14 mouse cellular contexts compared by ENCODE assay signal in the genomic region with DNA sequence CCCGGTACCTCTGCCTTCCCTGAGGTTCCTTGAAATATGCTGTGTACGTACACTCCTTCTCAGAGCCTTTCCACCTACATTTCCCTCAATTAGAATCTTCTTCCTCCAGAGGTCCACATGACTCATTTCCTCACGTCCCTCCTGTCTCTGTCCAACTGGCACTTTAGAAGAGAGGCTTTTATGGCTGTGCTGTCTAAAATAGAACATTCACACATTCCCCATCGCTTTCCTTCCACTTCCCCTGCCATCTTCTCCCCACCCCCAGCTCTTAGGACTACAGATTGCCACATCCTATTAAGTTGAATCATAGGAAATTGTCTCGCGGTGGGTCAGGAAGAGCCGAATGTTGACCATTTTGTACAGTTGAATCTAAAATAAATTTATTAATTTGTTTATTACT.
DNase-seq lines count a peak whose midpoint lies in the region; ATAC-seq and TF ChIP-seq lines count a peak whose summit lies in the region.
"Had no signal": no experiment of that assay in that cellular context is flagged by ENCODE, and none has a peak within 500 bp of the region (broad histone marks: within the 10 kb centered on the region; RNA-seq: fewer than 3 reads in every experiment).

No protein-coding gene starts in this region.

- peaks cover 6% of the 10 kb centered on the region; the same call in 1 of the 2 replicates for H3K4me1 ChIP-seq in heart, embryonic 13.5 days
- H3K4me1 ChIP-seq in bone marrow macrophage, adult 2 months (ENCODE audit: control insufficient read depth, insufficient read depth, low read length), result peaks cover 20% of the 10 kb centered on the region
- peaks cover 34% of the 10 kb centered on the region for H3K4me1 ChIP-seq in megakaryocyte, embryonic 14.5 days
- H3K4me1 ChIP-seq: kidney, embryonic 15.5 days; lung, embryonic 15.5 days had no signal

- no peak overlapping the region for H3K27ac ChIP-seq in heart, embryonic 13.5 days (replicated peaks)
- peak overlapping the region; percentile 84 for H3K27ac ChIP-seq in bone marrow macrophage, adult 2 months (ENCODE audit: insufficient read depth, low read depth, low read length)
- H3K27ac ChIP-seq: kidney, embryonic 15.5 days; lung, embryonic 15.5 days had no signal

- 33% methylated on average over 7 of the region's 7 CpGs for WGBS in heart, embryonic 13.5 days

- peak overlapping the region; percentile 18 for H3K4me2 ChIP-seq in heart, embryonic 13.5 days
- H3K4me2 ChIP-seq: kidney, embryonic 15.5 days; lung, embryonic 15.5 days had no signal

- no peak for ATAC-seq in heart, embryonic 13.5 days (ENCODE audit: extremely low read depth, insufficient number of reproducible peaks, low FRiP score, low TSS enrichment)
- ATAC-seq: forebrain, embryonic 16.5 days had no signal

- H3K9ac ChIP-seq in heart, embryonic 13.5 days, result no peak overlapping the region
- H3K9ac ChIP-seq: kidney, embryonic 15.5 days; lung, embryonic 15.5 days had no signal

- H3K36me3 ChIP-seq in heart, embryonic 13.5 days, result no peaks in the 10 kb centered on the region
- H3K36me3 ChIP-seq in megakaryocyte, embryonic 14.5 days (replicated peaks; ENCODE audit: low read length), result no peaks in the 10 kb centered on the region
- H3K36me3 ChIP-seq: kidney, embryonic 15.5 days; lung, embryonic 15.5 days had no signal

- no peaks in the 10 kb centered on the region for H3K9me3 ChIP-seq in heart, embryonic 13.5 days
- H3K9me3 ChIP-seq in megakaryocyte, embryonic 14.5 days, result no peaks in the 10 kb centered on the region
- H3K9me3 ChIP-seq: kidney, embryonic 15.5 days; lung, embryonic 15.5 days had no signal

- no peaks in the 10 kb centered on the region for H3K27me3 ChIP-seq in heart, embryonic 13.5 days (replicated peaks)
- no peaks in the 10 kb centered on the region for H3K27me3 ChIP-seq in megakaryocyte, embryonic 14.5 days (replicated peaks)
- H3K27me3 ChIP-seq: kidney, embryonic 15.5 days; lung, embryonic 15.5 days had no signal

- H3K4me3 ChIP-seq in heart, embryonic 13.5 days, result no peak overlapping the region
- H3K4me3 ChIP-seq in bone marrow macrophage, adult 2 months (ENCODE audit: insufficient read depth, low read length), result peak overlapping the region; percentile 43
- peak overlapping the region; percentile 86 for H3K4me3 ChIP-seq in megakaryocyte, embryonic 14.5 days (replicated peaks)
- H3K4me3 ChIP-seq: kidney, embryonic 15.5 days; lung, embryonic 15.5 days had no signal

- DNase-seq in heart, postnatal 25 days (ENCODE audit: low spot score), result no peak
- peak; percentile 15 for DNase-seq in lung, postnatal 36 days
- no peak for DNase-seq in lung, postnatal 14 days
- no peak for DNase-seq in embryo, embryonic 10.5 days (ENCODE audit: low spot score)
- DNase-seq in thymus, postnatal 14 days, result no peak
- DNase-seq: cerebellum, postnatal 36 days; right cerebral cortex, postnatal 25 days; thymus, postnatal 4 days had no signal

- TF ChIP-seq CTCF in bone marrow macrophage, adult 2 months (IDR thresholded peaks at IDR 0.05; ENCODE audit: low read depth, low read length), result no peak

- TF ChIP-seq POLR2A in bone marrow macrophage, adult 2 months (IDR thresholded peaks at IDR 0.05; ENCODE audit: borderline replicate concordance, low read depth, low read length), result no peak

- intact Hi-C loops in heart, postnatal 25 days (cut with DNase I), result no loop called here
